Mouse (Mus musculus) cerebellum, adult 2 months (tissue): ENCODE results near the gene Trim15.

Experiments
- CTCF ChIP-seq: fragments of 200-500 bp; IDR thresholded peaks from 2 replicates; pipeline ENCODE4 v1.5.1; 2011; ENCODE audit warnings: low read depth, mild to moderate bottlenecking, control low read depth, low read length, moderate library complexity, borderline replicate concordance; ENCODE audit not compliant: insufficient read depth
- POLR2A ChIP-seq: fragments of 200-500 bp; IDR thresholded peaks from 2 replicates; pipeline ENCODE4 v1.6.1; 2011; ENCODE audit warnings: low read length, control low read depth, borderline replicate concordance; ENCODE audit not compliant: insufficient read depth

GRCm38 (mm10) chr17:36915076-36915475, 48.1 kb upstream of the Trim15 start:
- TF ChIP-seq CTCF = peak; percentile 82
- no peak for TF ChIP-seq POLR2A
